Mouse (Mus musculus) liver, embryonic 16.5 days (tissue): Measurements from ENCODE around the gene Dnaaf5. TPM values are rescaled to one million over a fixed set of nuclear protein-coding genes. Genes with fewer than 3 reads are reported as not detected.

Source experiments
- ATAC-seq: fragments of 200-750 bp; cut with Nextera tagmentation; 2 replicates; pipeline ENCODE4 v1.8.0; 2017; ENCODE audit warnings: low read depth, mild to moderate bottlenecking, moderate number of reproducible peaks, moderate library complexity
- H3K27ac ChIP-seq: fragments of 300-500 bp; sonication (generic); 2 replicates; pipeline ENCODE4 v1.5.1; 2014; ENCODE audit warnings: mild to moderate bottlenecking, low read length
- H3K27me3 ChIP-seq: fragments of 300-500 bp; sonication (generic); 2 replicates; pipeline ENCODE4 v1.6.1; 2014; ENCODE audit warnings: low read depth, low read length, mixed read lengths; ENCODE audit not compliant: control insufficient read depth, insufficient read depth
- H3K36me3 ChIP-seq: fragments of 300-500 bp; sonication (generic); 2 replicates; pipeline ENCODE4 v1.6.1; 2014; ENCODE audit warnings: mild to moderate bottlenecking; ENCODE audit not compliant: control insufficient read depth, insufficient read depth
- H3K4me1 ChIP-seq: fragments of 300-500 bp; sonication (generic); 2 replicates; pipeline ENCODE4 v1.6.1; 2014; ENCODE audit warnings: low read depth, low read length, mixed read lengths; ENCODE audit not compliant: control insufficient read depth
- H3K4me2 ChIP-seq: fragments of 300-500 bp; sonication (generic); 2 replicates; pipeline ENCODE4 v1.6.1; 2014; ENCODE audit warnings: low read depth, low read length, mixed read lengths
- H3K4me3 ChIP-seq: fragments of 300-500 bp; sonication (generic); 2 replicates; pipeline ENCODE4 v1.5.1; 2014; ENCODE audit warnings: low read depth, mild to moderate bottlenecking, low read length
- H3K9ac ChIP-seq: fragments of 300-500 bp; sonication (generic); 2 replicates; pipeline ENCODE4 v1.6.1; 2014; ENCODE audit warnings: low read depth, low read length
- H3K9me3 ChIP-seq: fragments of 300-500 bp; sonication (generic); replicated peaks from 2 replicates; pipeline ENCODE4 v1.6.1; 2016; ENCODE audit warnings: low read length; ENCODE audit not compliant: control insufficient read depth
- WGBS: fragments of 180-500 bp; shearing (Covaris S2); extraction: QIAGEN DNeasy Blood & Tissue Kit; methylation state at CpG from one replicate; pipeline ENCODE4 v1.1.7; 2014; ENCODE audit not compliant: insufficient replicate concordance; 5-methylcytosine and 5-hydroxymethylcytosine counted together
- polyA plus RNA-seq: library from polyadenylated mRNA; unstranded; fragments of >200 nt; fragmentation: Nextera tagmentation; extraction: Ambion mirVana; gene quantifications from 2 replicates; pipeline ENCODE4 v1.2.1, GENCODE M21; 2015

The Dnaaf5 gene
- polyA plus RNA-seq, 1 experiment from 2014 or later, result 2.4 TPM

DNA sequence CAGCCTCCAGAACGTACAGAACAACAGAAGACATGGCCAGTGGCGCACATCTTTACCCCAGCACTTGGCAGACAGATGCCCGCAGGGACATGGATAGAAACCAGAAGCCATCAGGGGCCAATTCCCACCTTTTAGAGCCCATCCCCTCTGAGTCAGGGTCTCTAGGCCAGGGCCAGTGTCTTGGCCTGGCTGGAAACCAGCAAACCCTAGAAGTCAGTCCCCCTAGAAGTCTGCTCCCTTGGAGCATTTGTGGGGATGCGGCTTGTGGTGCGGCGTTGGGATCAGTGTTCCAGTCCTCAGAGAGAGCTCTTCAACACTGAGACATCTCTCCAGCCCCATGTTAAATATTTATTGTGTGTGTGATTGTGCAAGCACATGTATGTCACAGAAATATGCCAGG, 12.8 kb upstream of the Dnaaf5 start:
- H3K27ac ChIP-seq, result no peak overlapping the region
- no peaks in the 10 kb centered on the region for H3K27me3 ChIP-seq
- no peaks in the 10 kb centered on the region for H3K4me1 ChIP-seq
- 80% methylated on average over 6 of the region's 6 CpGs for WGBS
- H3K9ac ChIP-seq, result no peak overlapping the region
- no peaks in the 10 kb centered on the region for H3K9me3 ChIP-seq
- H3K4me3 ChIP-seq, result no peak overlapping the region
- H3K4me2 ChIP-seq, result no peak overlapping the region
- H3K36me3 ChIP-seq, result no peaks in the 10 kb centered on the region
- ATAC-seq, result no peak

GRCm38 (mm10) chr5:139138261-139138925, 11.6 kb upstream of the Dnaaf5 start:
- no peak for ATAC-seq
- Histone ChIP-seq H3K4me2 (no peak overlapping the region), H3K4me1 (no peaks in the 10 kb centered on the region), H3K27ac (no peak overlapping the region), H3K27me3 (no peaks in the 10 kb centered on the region), H3K9me3 (no peaks in the 10 kb centered on the region), H3K9ac (no peak overlapping the region), H3K36me3 (no peaks in the 10 kb centered on the region), H3K4me3 (no peak overlapping the region)
- WGBS, result 61% methylated on average over 12 of the region's 12 CpGs

- no peak overlapping the region for H3K4me2 ChIP-seq
- H3K4me1 ChIP-seq, result no peaks in the 10 kb centered on the region
- ATAC-seq, result no peak
- H3K9ac ChIP-seq, result no peak overlapping the region
- H3K4me3 ChIP-seq, result no peak overlapping the region
- no peaks in the 10 kb centered on the region for H3K27me3 ChIP-seq
- 63% methylated on average over 8 of the region's 8 CpGs for WGBS
- H3K9me3 ChIP-seq, result no peaks in the 10 kb centered on the region
- no peak overlapping the region for H3K27ac ChIP-seq
- H3K36me3 ChIP-seq, result no peaks in the 10 kb centered on the region
Observed at GRCm38 (mm10) chr5:139138926-139139472, 11.0 kb upstream of the Dnaaf5 start.

DNA sequence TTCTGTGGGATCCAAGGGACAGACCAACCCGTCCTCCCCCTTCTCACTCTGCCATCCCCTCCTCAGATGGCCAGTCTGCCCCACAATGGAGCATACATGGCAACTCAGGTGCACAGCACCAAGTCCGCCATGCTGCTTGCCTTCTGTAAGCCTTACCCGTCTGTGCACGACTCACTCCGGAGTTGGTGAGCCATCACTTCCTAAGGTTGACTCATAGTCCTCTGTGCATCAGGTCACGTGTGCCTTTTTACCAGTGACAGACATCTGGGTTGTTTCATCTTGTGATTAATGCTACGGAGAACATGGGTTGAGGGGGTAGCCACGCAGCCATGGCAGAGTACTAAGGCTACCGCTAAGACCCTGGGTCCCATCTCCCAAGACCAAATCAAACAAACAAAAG, 9.4 kb upstream of the Dnaaf5 start:
- H3K4me3 ChIP-seq, result no peak overlapping the region
- H3K9ac ChIP-seq, result no peak overlapping the region
- no peaks in the 10 kb centered on the region for H3K4me1 ChIP-seq
- WGBS, result 65% methylated on average over 9 of the region's 9 CpGs
- no peaks in the 10 kb centered on the region for H3K9me3 ChIP-seq
- H3K4me2 ChIP-seq, result no peak overlapping the region
- ATAC-seq, result no peak
- H3K27me3 ChIP-seq, result no peaks in the 10 kb centered on the region
- H3K27ac ChIP-seq, result no peak overlapping the region
- no peaks in the 10 kb centered on the region for H3K36me3 ChIP-seq

DNA sequence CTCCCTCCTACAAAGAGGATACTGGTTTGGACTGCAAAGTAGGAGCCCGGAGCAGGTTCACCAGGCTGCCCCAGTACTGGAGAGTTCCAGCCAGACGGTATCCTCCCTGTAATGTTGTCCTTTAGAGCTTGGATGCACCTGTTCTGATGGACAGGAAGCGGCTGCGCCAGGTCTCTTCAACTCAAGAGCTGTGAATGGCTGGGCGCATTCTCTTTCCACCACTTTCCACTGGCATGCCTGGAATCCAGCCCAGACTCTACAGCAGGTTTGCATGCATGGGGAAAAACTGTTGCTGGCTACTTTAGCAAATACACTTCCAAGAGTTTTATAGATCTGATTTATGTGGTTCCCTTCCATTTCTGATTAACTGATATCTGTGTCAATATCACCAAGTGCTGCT, 8.7 kb upstream of the Dnaaf5 start:
- no peak overlapping the region for H3K9ac ChIP-seq
- no peak overlapping the region for H3K27ac ChIP-seq
- no peaks in the 10 kb centered on the region for H3K4me1 ChIP-seq
- no peak for ATAC-seq
- 67% methylated on average over 5 of the region's 5 CpGs for WGBS
- H3K4me2 ChIP-seq, result no peak overlapping the region
- no peaks in the 10 kb centered on the region for H3K36me3 ChIP-seq
- no peak overlapping the region for H3K4me3 ChIP-seq
- H3K27me3 ChIP-seq, result no peaks in the 10 kb centered on the region
- H3K9me3 ChIP-seq, result no peaks in the 10 kb centered on the region

DNA sequence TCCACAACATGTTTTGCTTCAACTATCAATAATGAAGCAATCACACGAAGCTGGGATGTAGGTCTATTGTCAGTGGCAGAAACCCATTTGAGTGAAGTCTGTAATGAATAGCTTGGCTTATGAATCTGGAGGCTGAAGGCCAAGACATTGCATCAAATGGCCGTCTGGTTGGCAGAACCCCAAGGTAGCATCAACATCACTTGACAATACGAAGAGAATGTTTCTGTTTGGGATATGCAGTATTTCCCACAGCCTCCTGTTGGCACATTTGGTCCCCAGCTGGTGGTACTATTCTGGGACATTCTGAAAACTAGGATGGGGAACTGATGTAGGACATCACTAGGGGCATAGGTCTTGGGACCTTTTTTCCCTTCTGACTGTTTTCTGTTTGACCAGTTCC, 6.1 kb upstream of the Dnaaf5 start:
- no peak for ATAC-seq
- Histone ChIP-seq H3K27me3 (no peaks in the 10 kb centered on the region), H3K4me3 (no peak overlapping the region), H3K4me2 (no peak overlapping the region), H3K4me1 (peaks cover under 1% of the 10 kb centered on the region), H3K9me3 (no peaks in the 10 kb centered on the region), H3K36me3 (no peaks in the 10 kb centered on the region), H3K27ac (no peak overlapping the region), H3K9ac (no peak overlapping the region)
- 63% methylated on average over 3 of the region's 3 CpGs for WGBS

- Histone ChIP-seq H3K9ac (no peak overlapping the region), H3K4me1 (peaks cover 11% of the 10 kb centered on the region), H3K27ac (no peak overlapping the region), H3K4me3 (no peak overlapping the region), H3K27me3 (no peaks in the 10 kb centered on the region), H3K36me3 (no peaks in the 10 kb centered on the region), H3K9me3 (no peaks in the 10 kb centered on the region), H3K4me2 (no peak overlapping the region)
- WGBS, result 83% methylated on average over 4 of the region's 4 CpGs
- ATAC-seq, result no peak
Observed at GRCm38 (mm10) chr5:139145726-139146125, 4.3 kb upstream of the Dnaaf5 start.

DNA sequence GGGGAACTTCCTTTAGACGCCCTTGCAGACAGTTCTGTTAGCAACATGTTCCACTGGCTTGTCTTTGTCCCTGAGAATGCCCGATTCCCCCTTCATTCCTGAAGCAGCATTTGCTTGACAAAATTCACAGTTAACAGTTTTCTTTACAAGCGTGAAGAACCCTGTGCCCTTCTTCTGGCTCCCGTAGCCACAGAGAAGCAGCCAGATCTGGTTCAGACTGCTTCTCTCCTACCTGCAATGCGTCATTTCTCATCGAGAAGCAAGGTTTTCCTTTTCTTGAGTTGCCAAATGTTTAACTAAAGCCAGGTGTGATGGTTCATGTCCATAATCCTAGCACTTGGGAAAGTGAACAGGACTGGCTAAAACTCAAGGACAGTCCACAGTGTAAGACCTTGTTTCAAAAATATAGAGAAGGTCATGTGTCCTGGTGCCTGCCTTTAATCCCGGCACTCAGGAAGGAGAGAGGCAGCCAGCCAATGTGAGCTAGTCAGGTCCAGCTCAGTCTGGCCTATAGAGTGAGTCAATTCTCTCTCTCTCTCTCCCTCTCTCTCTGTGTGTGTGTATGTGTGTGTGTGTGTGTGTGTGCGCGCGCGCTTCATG, 3.4 kb upstream of the Dnaaf5 start:
- no peaks in the 10 kb centered on the region for H3K9me3 ChIP-seq
- ATAC-seq, result no peak
- no peak overlapping the region for H3K4me2 ChIP-seq

More for the DNA sequence above, 3.4 kb upstream of the Dnaaf5 start:
- Histone ChIP-seq H3K4me1 (peaks cover 18% of the 10 kb centered on the region), H3K4me3 (no peak overlapping the region), H3K36me3 (no peaks in the 10 kb centered on the region), H3K27me3 (no peaks in the 10 kb centered on the region), H3K9ac (no peak overlapping the region), H3K27ac (no peak overlapping the region)
- WGBS, result 83% methylated on average over 11 of the region's 11 CpGs
